Comparison of ENCODE assay signal across 20 mouse cellular contexts in the genomic region with DNA sequence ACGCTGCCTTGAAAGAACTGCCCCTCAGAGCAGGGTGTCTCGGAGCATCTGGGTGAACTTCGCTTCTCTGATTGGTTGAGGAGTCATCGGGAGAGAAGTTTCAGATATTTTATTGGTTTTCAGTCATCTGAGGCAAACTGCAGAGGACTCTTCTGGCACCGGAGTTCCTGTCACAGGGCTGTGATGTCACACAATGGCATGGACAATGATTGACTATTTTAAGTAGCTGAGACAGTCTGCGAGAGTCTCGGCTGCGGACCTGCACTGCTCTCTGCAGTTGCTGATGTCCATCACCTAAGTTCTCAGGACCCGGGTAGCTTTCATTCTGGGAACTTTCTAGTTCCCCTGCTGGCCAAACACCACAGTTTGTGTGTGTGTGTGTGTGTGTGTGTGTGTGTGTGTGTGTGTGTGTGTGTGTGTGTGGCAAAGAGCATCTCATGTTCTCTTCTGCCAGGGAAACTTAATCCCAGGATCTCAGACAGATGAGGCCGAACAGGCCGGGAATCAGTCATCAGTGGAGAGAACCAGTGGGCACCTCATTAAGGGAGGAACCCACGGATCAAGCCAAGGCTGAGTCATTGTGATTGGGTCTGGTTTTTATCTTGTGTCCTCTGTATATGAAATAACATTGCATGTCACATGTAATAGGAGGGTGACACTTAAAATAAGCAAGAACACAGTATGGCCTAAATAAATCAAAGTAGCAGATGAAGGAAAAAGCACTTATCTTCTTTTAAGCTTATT. TPM values are rescaled to one million over a fixed set of nuclear protein-coding genes. Genes with fewer than 3 reads are reported as not detected.
DNase-seq lines count a peak whose midpoint lies in the region; TF ChIP-seq lines count a peak whose summit lies in the region.
"Had no signal": no experiment of that assay in that cellular context is flagged by ENCODE, and none has a peak within 500 bp of the region (broad histone marks: within the 10 kb centered on the region; RNA-seq: fewer than 3 reads in every experiment).

No protein-coding gene starts in this region.

- peak overlapping the region; percentile 63 for H3K27ac ChIP-seq in liver, adult 2 months (replicated peaks; ENCODE audit: insufficient read depth, low read depth, low read length)
- H3K27ac ChIP-seq: heart, embryonic 13.5 days; hindbrain, embryonic 10.5 days; limb, embryonic 12.5 days; macrophage; midbrain, embryonic 13.5 days; neural tube, embryonic 15.5 days had no signal

- WGBS in liver, adult 2 months, result 44% methylated on average over 12 of the region's 12 CpGs

- TF ChIP-seq POLR2A in liver, adult 2 months (IDR thresholded peaks at IDR 0.05; ENCODE audit: extremely low read depth, insufficient read depth, low read length), result 0 out of 2 replicates have a peak, but pooled peaks have one; percentile 22

- peak overlapping the region; percentile 60; the same call in 1 of the 2 replicates for H3K9ac ChIP-seq in liver, adult 2 months (ENCODE audit: low read depth, low read length)
- H3K9ac ChIP-seq: heart, embryonic 13.5 days; limb, embryonic 12.5 days; liver, postnatal 0 days; midbrain, embryonic 13.5 days; neural tube, embryonic 15.5 days had no signal

- no peaks in the 10 kb centered on the region for H3K36me3 ChIP-seq in liver, adult 2 months (ENCODE audit: control insufficient read depth, insufficient read depth, low read length)
- H3K36me3 ChIP-seq: heart, embryonic 13.5 days; hindbrain, embryonic 10.5 days; limb, embryonic 12.5 days; midbrain, embryonic 13.5 days; neural tube, embryonic 15.5 days had no signal

- no peak for TF ChIP-seq CTCF in liver, adult 2 months (IDR thresholded peaks at IDR 0.05; ENCODE audit: low read depth, low read length)

- no peak overlapping the region for H3K4me3 ChIP-seq in liver, adult 2 months (ENCODE audit: insufficient read depth, low read depth, low read length)
- H3K4me3 ChIP-seq: heart, embryonic 13.5 days; hindbrain, embryonic 10.5 days; limb, embryonic 12.5 days; midbrain, embryonic 13.5 days; neural tube, embryonic 15.5 days had no signal

- peaks cover 4% of the 10 kb centered on the region; the same call in 1 of the 2 replicates for H3K4me1 ChIP-seq in liver, adult 2 months (ENCODE audit: control insufficient read depth, insufficient read depth, low read length)

- H3K27me3 ChIP-seq in liver, adult 2 months (ENCODE audit: control insufficient read depth, insufficient read depth, low read length), result no peaks in the 10 kb centered on the region
- H3K27me3 ChIP-seq: heart, embryonic 13.5 days; limb, embryonic 12.5 days; midbrain, embryonic 13.5 days; neural tube, embryonic 15.5 days had no signal

- no peaks in the 10 kb centered on the region for H3K79me2 ChIP-seq in liver, adult 2 months (ENCODE audit: control insufficient read depth, insufficient read depth, low read length)

- DNase-seq in heart, adult 11 months, result peak; percentile 75
- DNase-seq in heart, adult 18-20 months, result no peak
- peak; percentile 98 for DNase-seq in liver, adult 2 months (ENCODE audit: extremely low read depth, low read depth, low spot score)
- no peak for DNase-seq in liver
- peak; percentile 38 for DNase-seq in kidney, adult 9 months
- peak; percentile 17 for DNase-seq in mesoderm, embryonic 11.5 days (ENCODE audit: low read depth, low spot score)
- DNase-seq in retina, embryonic 14.5 days (ENCODE audit: low spot score), result no peak
- DNase-seq in testis, postnatal 10 days (ENCODE audit: low spot score), result no peak
- DNase-seq: adrenal gland, postnatal 25 days; cerebellum, adult 9-10 months; gastrocnemius, postnatal 25 days; layer of hippocampus, adult 9-11 months; liver, postnatal 0 days had no signal

RNA-seq across cellular contexts. Expression of gene Jph4, which starts 40.8 kb away (rescaled TPM):
- under 1 TPM in 1 of 2 experiments, not detected in 1; 0.08 TPM for total RNA-seq in heart, adult 18-20 months (2021)
- total RNA-seq in liver, adult 2 months (2014; rRNA removed), result not detected in 2 replicates
- polyA plus RNA-seq in liver, adult 2 months (2012; rRNA removed), result not detected in 2 replicates
- polyA plus RNA-seq: inflammation-experienced regulatory T-cells, adult 6 months; liver, postnatal 0 days; macrophage had no signal

RNA-seq across cellular contexts. Expression of gene Ap1g2, which starts 51.1 kb away (rescaled TPM):
- total RNA-seq in heart, adult 18-20 months (2021), result 1 to 10 TPM; 3.3 to 8.3 TPM
- 4.9 and 5.4 TPM in 2 replicates for total RNA-seq in liver, adult 2 months (2014; rRNA removed)
- 8.7 and 15.6 TPM in 2 replicates for polyA plus RNA-seq in liver, adult 2 months (2012; rRNA removed)

Comparison
In these comparisons a context has a peak if more than half of its experiments do, and no peak if none do; other contexts are left out.
1. DNase-seq: peak in heart, adult 11 months (single experiment), liver, adult 2 months (single experiment), kidney, adult 9 months (single experiment) and mesoderm, embryonic 11.5 days (single experiment); none in heart, adult 18-20 months (0 of 2), liver (single experiment), retina, embryonic 14.5 days (single experiment) and testis, postnatal 10 days (single experiment).